Mouse (Mus musculus) liver, embryonic 14.5 days (tissue): Measurements from ENCODE around the gene Epb41l4b. TPM values are rescaled to one million over a fixed set of nuclear protein-coding genes. Genes with fewer than 3 reads are reported as not detected.

Source experiments
- ATAC-seq: fragments of 200-750 bp; cut with Nextera tagmentation; 2 replicates; pipeline ENCODE4 v1.8.0; 2017; ENCODE audit warnings: moderate number of reproducible peaks, mild to moderate bottlenecking, moderate library complexity; ENCODE audit not compliant: insufficient read depth
- DNase-seq, 3 experiments: peaks; one replicate each; pipeline ENCODE4 v3.0.0-alpha.2; 2012 to 2013; ENCODE audit warnings: low read depth in 3 of 3, low spot score in 3 of 3
- H3K27ac ChIP-seq: fragments of 300-500 bp; sonication (generic); 2 replicates; pipeline ENCODE4 v1.5.1; 2014; ENCODE audit warnings: moderate library complexity, mild to moderate bottlenecking, control low read depth, inconsistent platforms
- H3K27me3 ChIP-seq: fragments of 300-500 bp; sonication (generic); 2 replicates; pipeline ENCODE4 v1.6.1; 2014; ENCODE audit warnings: mild to moderate bottlenecking, low read length, moderate library complexity; ENCODE audit not compliant: control insufficient read depth, insufficient read depth
- H3K36me3 ChIP-seq: fragments of 300-500 bp; sonication (generic); replicated peaks from 2 replicates; pipeline ENCODE4 v1.6.1; 2014; ENCODE audit warnings: low read depth; ENCODE audit not compliant: control insufficient read depth, insufficient read depth
- H3K4me1 ChIP-seq, 2 experiments: fragments of 200-500 bp in 1 of 2; fragments of 300-500 bp in 1 of 2; sonication (generic) in 1 of 2; replicated peaks; 2 replicates each; pipeline ENCODE4 v1.6.1; 2012 to 2014; ENCODE audit warnings: antibody characterized with exemption in 1 of 2, inconsistent platforms in 1 of 2, low read length in 1 of 2; ENCODE audit not compliant: control insufficient read depth in 2 of 2, insufficient read depth in 2 of 2
- H3K4me2 ChIP-seq: fragments of 300-500 bp; sonication (generic); 2 replicates; pipeline ENCODE4 v1.6.1; 2014; ENCODE audit warnings: low read depth, mild to moderate bottlenecking, control low read depth, moderate library complexity
- H3K4me3 ChIP-seq, 2 experiments: fragments of 200-500 bp in 1 of 2; fragments of 300-500 bp in 1 of 2; sonication (generic) in 1 of 2; 2 replicates each; pipeline ENCODE4 v1.5.1; 2012 to 2014; ENCODE audit warnings: low read depth in 2 of 2, low read length in 2 of 2, mild to moderate bottlenecking in 2 of 2, control low read depth in 1 of 2, inconsistent platforms in 1 of 2, moderate library complexity in 1 of 2; ENCODE audit not compliant: insufficient read depth in 1 of 2
- H3K9ac ChIP-seq: fragments of 300-500 bp; sonication (generic); replicated peaks from 2 replicates; pipeline ENCODE4 v1.6.1; 2014; ENCODE audit warnings: mild to moderate bottlenecking, control low read depth, moderate library complexity
- H3K9me3 ChIP-seq: fragments of 300-500 bp; sonication (generic); 2 replicates; pipeline ENCODE4 v1.6.1; 2016; ENCODE audit warnings: low read length, mixed read lengths; ENCODE audit not compliant: control insufficient read depth
- CTCF ChIP-seq: IDR thresholded peaks from 2 replicates; pipeline ENCODE4 v1.5.1; 2016; ENCODE audit warnings: antibody characterized with exemption, low read depth, control low read depth
- EP300 ChIP-seq: IDR thresholded peaks from 2 replicates; pipeline ENCODE4 v1.6.1; 2016; ENCODE audit warnings: antibody characterized with exemption, low read depth
- WGBS: fragments of 180-500 bp; shearing (Covaris S2); extraction: QIAGEN DNeasy Blood & Tissue Kit; methylation state at CpG from one replicate; pipeline ENCODE4 v1.1.7; 2014; ENCODE audit not compliant: insufficient replicate concordance; 5-methylcytosine and 5-hydroxymethylcytosine counted together
- polyA plus RNA-seq, 2 experiments: library from polyadenylated mRNA; depleted of rRNA in 1 of 2; stranded (reverse) in 1 of 2; unstranded in 1 of 2; fragments of >200 nt; fragmentation: Nextera tagmentation in 1 of 2; extraction: Ambion mirVana in 1 of 2; gene quantifications; 2 replicates each; pipeline versions ENCODE4 v1.2.1 to v1.2.3; 2012 to 2014

Epb41l4b gene
- polyA plus RNA-seq, 2 experiments = 2.1 to 2.2 TPM

- no peak for ATAC-seq
- Histone ChIP-seq H3K9me3 (no peaks in the 10 kb centered on the region), H3K27me3 (peaks cover 15% of the 10 kb centered on the region), H3K27ac (no peak overlapping the region), H3K4me3 (no peak overlapping the region), H3K9ac (no peak overlapping the region), H3K36me3 (no peaks in the 10 kb centered on the region), H3K4me2 (no peak overlapping the region), H3K4me1 (no peaks in the 10 kb centered on the region; a peak in 1 of 4 replicates)
- 35% methylated on average over 1 of the region's 1 CpGs for WGBS
- no peak for DNase-seq
- TF ChIP-seq EP300 (no peak), CTCF (no peak)
Observed at GRCm38 (mm10) chr4:57135431-57135830, 7.8 kb downstream of the Epb41l4b start.

GRCm38 (mm10) chr4:57134554-57134953 is 8.7 kb downstream of the Epb41l4b start:
- whole genome bisulfite sequencing = 30% methylated on average over 4 of the region's 4 CpGs
- Histone ChIP-seq H3K27ac (no peak overlapping the region), H3K4me2 (no peak overlapping the region), H3K36me3 (no peaks in the 10 kb centered on the region), H3K9me3 (no peaks in the 10 kb centered on the region), H3K4me1 (no peaks in the 10 kb centered on the region; a peak in 1 of 4 replicates), H3K9ac (no peak overlapping the region), H3K27me3 (peaks cover 7% of the 10 kb centered on the region), H3K4me3 (no peak overlapping the region)
- TF ChIP-seq EP300 (no peak), CTCF (no peak)
- ATAC-seq = no peak
- DNase-seq = no peak

- no peak for TF ChIP-seq CTCF
- no peak for TF ChIP-seq EP300
- Histone ChIP-seq H3K9me3 (no peaks in the 10 kb centered on the region), H3K36me3 (no peaks in the 10 kb centered on the region), H3K4me3 (no peak overlapping the region), H3K27ac (no peak overlapping the region), H3K27me3 (no peaks in the 10 kb centered on the region), H3K9ac (no peak overlapping the region), H3K4me1 (peaks cover 0 to 6% of the 10 kb centered on the region in 2 experiments; a peak in 2 of 4 replicates), H3K4me2 (no peak overlapping the region)
- DNase-seq = no peak
- ATAC-seq = no peak
- WGBS = 72% methylated on average over 10 of the region's 10 CpGs
Observed at GRCm38 (mm10) chr4:57131839-57132238, 11.4 kb downstream of the Epb41l4b start.

- Histone ChIP-seq H3K9me3 (no peaks in the 10 kb centered on the region), H3K27me3 (no peaks in the 10 kb centered on the region), H3K4me2 (no peak overlapping the region), H3K4me3 (no peak overlapping the region), H3K4me1 (peaks cover 0 to 6% of the 10 kb centered on the region in 2 experiments; a peak in 2 of 4 replicates), H3K9ac (no peak overlapping the region), H3K27ac (no peak overlapping the region), H3K36me3 (no peaks in the 10 kb centered on the region)
- 52% methylated on average over 11 of the region's 11 CpGs for WGBS
- ATAC-seq = peak; percentile 55; the same call in 1 of the 2 replicates
- DNase-seq = no peak
- TF ChIP-seq CTCF = no peak
- no peak for TF ChIP-seq EP300
Observed at GRCm38 (mm10) chr4:57129718-57130515, 13.3 kb downstream of the Epb41l4b start.

GRCm38 (mm10) chr4:57123003-57123402 is 20.2 kb downstream of the Epb41l4b start:
- Histone ChIP-seq H3K36me3 (no peaks in the 10 kb centered on the region), H3K4me3 (no peak overlapping the region), H3K4me2 (0 out of 2 replicates have a peak overlapping the region, but pooled peaks have one; percentile 25), H3K27ac (no peak overlapping the region), H3K27me3 (no peaks in the 10 kb centered on the region; the same call in 1 of the 2 replicates), H3K9ac (no peak overlapping the region), H3K4me1 (peaks cover 0 to 18% of the 10 kb centered on the region in 2 experiments; a peak in 2 of 4 replicates), H3K9me3 (no peaks in the 10 kb centered on the region)
- DNase-seq (no peak), ATAC-seq (no peak)
- TF ChIP-seq EP300 (no peak), CTCF (no peak)
- WGBS = 11% methylated on average over 11 of the region's 11 CpGs
